Mouse (Mus musculus) thymus, postnatal 25 days (tissue): Measurements from ENCODE around the gene Ankrd1.
A peak's percentile ranks its signal among the peaks of the same experiment; 100 is the strongest.

Source experiments
- DNase-seq: peaks from one replicate; pipeline ENCODE4 v3.0.0; 2022

The Ankrd1 gene

DNA sequence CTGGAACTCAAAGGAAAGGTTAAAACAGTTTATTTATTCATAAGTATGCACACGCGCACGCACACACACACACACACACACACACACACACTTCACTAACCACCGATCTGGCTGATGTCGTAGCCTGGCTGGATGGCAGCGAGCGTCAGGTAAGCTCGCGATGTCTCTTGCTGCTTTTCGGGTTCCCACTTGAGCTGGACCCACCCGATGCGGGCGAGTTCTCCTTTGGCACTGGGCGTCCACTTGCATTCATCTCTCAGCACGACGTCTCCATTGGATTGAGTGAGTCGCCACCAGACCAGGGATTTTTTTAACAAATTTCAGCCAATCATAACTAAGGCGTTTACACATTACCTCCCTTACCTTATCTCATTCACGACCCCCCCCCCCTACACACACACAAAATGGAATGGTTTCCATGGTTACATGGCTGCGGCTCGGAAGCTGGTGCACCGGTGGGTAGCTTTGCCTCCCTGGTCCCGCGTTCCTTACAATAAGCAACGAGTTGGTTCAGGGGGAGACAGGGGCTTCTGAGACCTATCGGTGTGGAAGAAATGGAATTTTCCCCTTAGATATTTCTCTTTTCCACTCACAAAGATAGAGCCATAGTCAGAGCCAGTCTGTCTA, 10.5 kb downstream of the Ankrd1 start:
- DNase-seq, result no peak

- no peak for DNase-seq
These were observed 16.0 kb downstream of the Ankrd1 start for GRCm38 (mm10) chr19:36103909-36104308.

DNA sequence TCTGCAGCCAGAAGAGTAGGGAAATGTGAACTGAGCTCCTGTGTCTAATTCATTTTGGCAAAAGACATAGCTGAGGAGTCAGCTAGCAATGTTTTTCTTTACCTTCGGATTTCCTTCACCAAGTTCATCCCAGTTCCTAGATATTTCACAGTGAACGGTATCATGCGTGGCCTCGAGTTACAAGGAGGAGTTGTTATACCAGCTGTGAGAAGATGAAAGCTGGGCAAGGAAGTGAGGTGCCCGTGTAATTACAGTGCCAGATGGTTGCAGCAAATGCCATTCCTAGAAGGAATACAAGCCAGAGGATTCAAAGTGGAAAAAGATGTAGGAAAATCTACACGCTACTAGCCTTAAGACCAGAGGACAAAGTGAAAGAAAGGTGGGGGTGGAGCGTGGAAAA, 21.0 kb downstream of the Ankrd1 start:
- DNase-seq, result no peak

DNA sequence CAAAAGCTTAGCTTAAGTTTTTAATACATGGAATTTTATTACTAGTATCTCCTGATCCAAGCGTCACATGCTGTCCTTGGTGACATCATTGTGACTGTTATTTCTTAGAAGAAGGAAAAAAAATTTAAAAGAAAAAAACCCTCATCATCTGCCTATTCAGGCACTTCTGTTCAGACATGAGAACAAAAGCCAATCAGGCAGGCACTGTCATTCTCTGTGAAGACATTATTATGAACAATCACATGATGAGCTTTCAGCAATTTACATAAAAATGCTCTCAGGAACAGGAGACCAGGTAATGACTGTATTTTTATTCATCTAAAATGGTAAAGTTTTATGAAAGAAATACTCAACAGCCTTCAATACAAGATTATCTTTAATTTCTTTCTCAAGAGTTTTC, 21.6 kb downstream of the Ankrd1 start:
- DNase-seq, result no peak

DNA sequence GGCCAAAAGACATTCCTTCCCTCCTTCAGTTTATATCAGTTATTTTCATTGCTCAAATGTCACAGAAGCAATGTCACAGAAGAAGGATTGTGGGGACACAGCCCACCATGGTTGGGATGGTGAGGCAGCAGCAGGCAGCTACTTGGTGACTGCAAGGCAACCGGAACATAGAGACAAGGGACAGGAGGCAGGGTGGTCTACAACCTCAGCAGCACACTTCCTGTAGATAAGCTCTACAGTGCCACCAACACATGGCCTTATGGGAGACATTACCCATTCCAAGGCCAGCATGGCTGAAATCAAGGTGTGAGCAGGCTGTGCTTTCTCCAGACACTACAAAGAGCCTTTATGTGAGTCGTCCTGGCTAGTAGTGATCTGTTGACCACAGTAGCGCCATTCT, 22.7 kb downstream of the Ankrd1 start:
- DNase-seq, result no peak

- DNase-seq, result no peak
These were observed 29.1 kb downstream of the Ankrd1 start for GRCm38 (mm10) chr19:36090781-36091180.

GRCm38 (mm10) chr19:36083262-36084225, 36.4 kb downstream of the Ankrd1 start, which contains the start of gene Rpp30:
Gene Rpp30 (plus strand): TSS chr19:36083716.
- DNase-seq, result peak; percentile 83

GRCm38 (mm10) chr19:36082606-36083261, 37.2 kb downstream of the Ankrd1 start:
- DNase-seq, result peak; percentile 39

GRCm38 (mm10) chr19:36062801-36063529, 56.9 kb downstream of the Ankrd1 start:
- no peak for DNase-seq
